Mouse (Mus musculus) gastrocnemius, adult 18-20 months (tissue): ENCODE measurements around the gene Dpp8. TPM values are rescaled to one million over a fixed set of nuclear protein-coding genes. Genes with fewer than 3 reads are reported as not detected.

ENCODE experiments used
- DNase-seq: peaks from one replicate; pipeline ENCODE4 v3.0.0; 2021; ENCODE audit warnings: low spot score
- total RNA-seq, 2 experiments: library from RNA; stranded (reverse); gene quantifications; 2 replicates each; pipeline ENCODE4 v1.2.3; 2021

Gene Dpp8
- total RNA-seq, 2 experiments from 2014 or later, result 94.2 to 106 TPM

- DNase-seq, result no peak
Observed at GRCm38 (mm10) chr9:65083075-65083765, 51.0 kb downstream of the Dpp8 start.

- no peak for DNase-seq
Observed at GRCm38 (mm10) chr9:65084198-65084807, 52.1 kb downstream of the Dpp8 start.

- no peak for DNase-seq
Observed at GRCm38 (mm10) chr9:65085270-65085669, 53.1 kb downstream of the Dpp8 start.

GRCm38 (mm10) chr9:65086801-65087200, 54.6 kb downstream of the Dpp8 start:
- no peak for DNase-seq

DNA sequence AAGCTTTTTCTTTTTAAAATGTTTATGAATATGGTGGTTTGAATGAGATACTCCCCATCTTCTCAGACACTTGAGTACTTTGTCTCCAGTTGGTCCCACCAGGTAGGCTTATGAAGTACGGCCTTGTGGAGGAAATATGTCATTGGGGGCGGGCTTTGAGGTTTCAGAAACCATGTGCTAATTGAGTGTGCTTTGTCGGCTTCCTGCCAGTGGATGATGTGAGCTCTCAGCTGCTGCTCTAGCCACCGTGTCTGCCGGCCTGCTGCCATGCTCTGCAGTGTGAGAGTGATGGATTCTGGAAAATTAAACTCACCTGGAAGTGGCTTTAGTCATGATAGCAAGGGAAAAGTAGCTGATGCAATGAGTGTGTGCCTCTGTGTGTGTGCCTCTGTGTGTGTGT, 55.3 kb downstream of the Dpp8 start:
- DNase-seq, result no peak

GRCm38 (mm10) chr9:65094237-65094636, 62.0 kb downstream of the Dpp8 start:
- DNase-seq, result peak; percentile 74

- no peak for DNase-seq
Observed at GRCm38 (mm10) chr9:65100991-65101685, 68.9 kb downstream of the Dpp8 start, which contains the start of gene Igdcc4. Gene Igdcc4, plus strand, starts transcription at chr9:65101486.

DNA sequence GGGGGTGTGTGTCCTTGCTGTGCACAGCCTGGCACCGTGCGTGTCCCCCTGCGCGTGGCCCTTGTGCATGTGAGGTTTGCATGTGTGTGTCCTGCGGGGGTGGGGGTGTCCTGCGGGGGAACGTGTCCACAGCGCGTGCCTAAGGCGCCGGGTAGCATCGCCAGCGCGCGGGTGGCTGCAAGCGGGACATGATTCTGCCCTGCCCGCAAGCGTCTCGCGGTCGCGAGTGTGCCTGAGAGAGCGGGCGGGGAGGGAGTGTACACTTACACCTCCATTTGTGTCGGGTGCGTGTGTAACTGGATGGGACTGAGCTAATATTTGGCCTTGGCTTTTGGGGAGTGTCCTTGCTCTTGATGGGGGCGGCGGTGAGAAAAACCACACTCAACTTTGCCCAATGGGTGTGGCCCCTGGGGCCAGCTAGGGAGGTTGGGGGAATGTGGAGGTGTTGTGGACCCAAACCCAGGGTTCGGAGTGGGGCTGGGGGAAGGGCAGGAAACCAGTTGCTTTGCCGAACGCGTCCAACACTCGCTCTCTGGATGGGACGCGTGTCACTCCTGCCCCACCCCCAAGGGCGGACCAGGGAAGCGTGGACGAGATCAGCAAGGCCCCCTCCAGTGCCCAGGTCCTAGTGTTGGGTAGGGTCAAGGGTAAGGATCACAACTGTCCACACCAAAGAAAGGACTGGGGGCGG, 69.6 kb downstream of the Dpp8 start:
- peak; percentile 46 for DNase-seq

DNA sequence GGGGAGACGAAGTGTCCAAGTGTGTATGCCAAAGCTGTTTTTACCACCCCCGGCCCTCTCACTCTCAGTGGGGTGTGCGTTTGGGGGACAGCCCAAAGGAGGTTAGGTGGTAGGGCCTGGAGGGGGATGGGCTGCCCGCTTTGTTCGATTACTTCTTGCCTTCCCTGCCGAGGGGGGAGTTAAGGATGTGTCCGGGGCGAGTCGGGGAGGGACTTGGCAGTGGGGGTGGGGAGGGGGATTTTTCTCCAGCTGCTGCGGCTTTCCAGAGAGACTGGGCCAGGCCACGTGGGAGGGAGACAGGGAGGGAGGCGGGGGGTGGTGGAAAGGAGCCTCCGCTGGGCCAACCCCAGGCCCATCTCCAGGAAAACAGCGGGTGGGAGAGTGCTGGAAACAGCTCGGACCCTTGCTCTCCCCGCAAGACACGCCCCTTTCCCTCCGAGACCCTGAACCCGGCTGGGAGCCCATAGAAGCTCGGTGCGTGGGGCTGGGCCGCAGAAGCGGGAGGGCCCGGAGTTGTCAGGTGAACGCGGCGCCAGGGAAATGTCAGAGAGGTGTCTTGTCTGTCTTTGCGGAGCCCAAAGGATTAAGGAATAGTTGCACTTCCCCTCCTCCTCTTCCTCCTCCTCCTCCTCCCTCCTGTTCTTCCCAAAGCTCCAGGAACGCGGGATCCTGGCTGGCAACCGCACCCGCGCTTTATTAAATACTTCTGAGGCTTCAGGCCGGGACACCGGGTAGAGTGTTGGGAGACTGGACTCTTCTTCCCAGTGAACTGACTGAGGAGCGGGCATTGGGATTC, 70.4 kb downstream of the Dpp8 start:
- no peak for DNase-seq

- no peak for DNase-seq
Observed at GRCm38 (mm10) chr9:65103173-65103752, 71.0 kb downstream of the Dpp8 start.

DNA sequence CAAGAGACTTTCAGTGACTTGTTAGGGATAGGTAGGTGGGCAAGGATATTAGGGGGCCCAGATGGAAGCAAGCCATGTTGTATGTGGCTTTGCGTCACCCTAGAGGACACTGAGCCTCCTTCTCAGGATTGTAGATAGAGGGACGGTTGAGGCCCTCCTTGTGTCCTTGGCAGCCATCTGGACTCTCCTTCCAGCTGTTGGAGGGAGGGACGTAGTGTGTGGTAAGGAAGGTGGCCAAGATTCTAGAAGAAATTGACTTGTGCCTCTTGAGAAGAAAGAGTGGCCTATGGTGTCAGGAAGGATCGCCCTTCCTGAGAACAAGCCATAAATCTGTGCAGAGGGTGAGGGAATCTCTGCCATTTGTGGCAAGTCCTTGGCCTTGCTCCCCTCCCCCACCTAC, 74.6 kb downstream of the Dpp8 start:
- DNase-seq, result no peak

GRCm38 (mm10) chr9:65107893-65108292, 75.7 kb downstream of the Dpp8 start:
- no peak for DNase-seq

DNA sequence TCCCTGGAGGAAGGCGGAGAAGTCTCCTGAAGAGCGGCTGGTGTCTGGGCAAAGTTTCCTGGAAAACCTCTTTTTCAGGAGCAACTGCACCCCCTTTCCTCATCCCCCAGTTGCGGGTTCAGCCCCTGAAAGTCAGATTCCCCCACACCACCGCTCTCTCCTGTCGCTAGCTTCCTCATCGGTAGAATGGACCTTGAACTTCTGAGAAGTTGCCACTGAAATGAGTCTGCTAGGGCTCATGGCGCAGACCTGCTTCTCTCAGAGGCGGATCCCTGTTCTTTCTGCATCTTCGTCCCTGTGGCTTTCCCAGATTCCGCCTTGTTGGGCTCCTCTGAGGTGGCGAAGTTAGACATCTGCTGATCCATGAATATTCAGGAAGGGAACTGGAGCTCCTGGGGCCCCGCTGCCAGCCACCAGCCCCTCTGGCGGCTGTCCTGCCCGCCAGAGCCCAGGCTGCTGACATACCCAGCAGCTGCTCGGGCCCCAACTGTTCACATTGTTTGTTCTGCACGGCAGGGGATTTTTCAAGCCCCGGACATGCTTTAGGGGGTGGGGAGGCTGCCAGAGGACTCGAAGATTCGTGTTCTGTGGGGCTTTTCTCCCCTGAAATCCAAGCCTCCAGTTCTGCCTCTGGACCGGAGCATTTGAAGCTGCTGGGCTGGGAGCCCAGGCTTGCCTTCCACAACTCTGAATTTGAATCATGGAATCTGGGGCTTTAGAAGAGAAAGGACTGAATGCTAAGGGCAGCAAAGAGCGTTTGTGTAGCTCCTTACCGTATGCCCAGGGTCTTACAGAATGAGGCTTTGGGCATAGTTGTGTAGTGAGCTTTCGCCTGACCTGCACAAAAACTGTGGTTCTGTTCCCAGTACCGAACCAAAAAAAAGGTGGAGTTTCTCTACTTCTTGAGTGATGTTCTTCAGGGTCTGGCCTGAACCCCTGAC, 77.2 kb downstream of the Dpp8 start:
- peak; percentile 42 for DNase-seq

DNA sequence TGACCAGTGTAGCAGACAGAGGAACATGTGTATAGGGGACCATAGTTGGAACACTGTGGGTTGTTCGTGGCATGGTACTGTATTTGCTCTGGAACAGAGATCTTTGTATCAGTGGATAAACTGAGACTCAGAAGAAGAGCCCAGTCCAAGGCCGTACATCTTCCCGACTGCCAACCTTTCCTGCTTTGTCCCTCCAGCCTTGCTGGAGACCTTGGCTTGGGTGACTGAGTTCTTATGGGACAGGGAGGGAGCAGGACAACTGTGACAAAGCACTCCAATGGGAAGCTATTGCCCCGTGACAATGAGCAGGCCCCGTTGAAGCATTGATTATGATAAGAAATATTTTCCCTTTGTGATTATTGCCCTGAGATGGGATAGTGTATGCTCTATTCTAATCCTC, 79.5 kb downstream of the Dpp8 start:
- no peak for DNase-seq

GRCm38 (mm10) chr9:65113694-65114093, 81.5 kb downstream of the Dpp8 start:
- no peak for DNase-seq

DNA sequence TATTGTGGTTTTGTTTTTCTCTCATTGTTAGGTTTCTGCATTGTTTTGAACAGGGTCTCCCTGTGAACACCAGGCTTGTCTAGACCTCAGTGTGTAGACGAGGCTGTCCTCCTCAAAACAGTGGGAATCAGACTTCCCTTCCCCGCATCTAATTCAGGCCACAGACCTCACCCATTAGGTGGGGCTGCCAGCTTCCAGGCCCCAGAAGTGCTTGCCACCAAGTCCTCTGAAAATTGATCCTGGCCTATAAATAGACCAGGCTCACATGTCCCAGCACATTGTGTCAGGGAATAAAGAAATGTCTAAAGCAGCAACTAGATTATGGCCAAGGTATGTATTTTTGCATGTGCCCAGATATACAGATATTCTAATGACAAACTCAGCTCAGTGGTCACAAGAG, 83.7 kb downstream of the Dpp8 start:
- DNase-seq, result peak; percentile 68

GRCm38 (mm10) chr9:65117516-65117915, 85.3 kb downstream of the Dpp8 start:
- no peak for DNase-seq

GRCm38 (mm10) chr9:65120935-65121334, 88.7 kb downstream of the Dpp8 start:
- peak; percentile 85 for DNase-seq

DNA sequence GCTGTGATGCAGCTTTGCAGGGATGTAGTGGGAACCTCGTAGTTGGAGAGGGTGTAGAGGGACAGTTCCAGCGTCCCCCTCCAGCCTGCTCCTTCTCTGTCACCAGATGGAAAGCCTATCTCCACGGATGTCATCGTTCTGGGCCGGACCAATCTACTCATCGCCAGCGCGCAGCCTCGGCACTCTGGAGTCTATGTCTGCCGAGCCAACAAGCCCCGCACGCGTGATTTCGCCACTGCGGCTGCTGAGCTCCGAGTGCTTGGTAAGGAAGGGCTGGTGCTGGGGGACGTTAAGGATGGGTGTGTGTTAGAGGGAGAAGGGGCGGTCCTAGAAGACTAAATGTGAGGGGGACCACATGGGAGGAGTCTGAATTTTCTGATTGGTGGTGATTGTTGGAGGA, 90.3 kb downstream of the Dpp8 start:
- no peak for DNase-seq
